Mouse (Mus musculus): ENCODE measurements around the gene 4930519P11Rik. TPM values are rescaled to one million over a fixed set of nuclear protein-coding genes. Genes with fewer than 3 reads are reported as not detected.

4930519P11Rik gene
- total and polyA plus RNA-seq, 3 experiments, result not detected

DNA sequence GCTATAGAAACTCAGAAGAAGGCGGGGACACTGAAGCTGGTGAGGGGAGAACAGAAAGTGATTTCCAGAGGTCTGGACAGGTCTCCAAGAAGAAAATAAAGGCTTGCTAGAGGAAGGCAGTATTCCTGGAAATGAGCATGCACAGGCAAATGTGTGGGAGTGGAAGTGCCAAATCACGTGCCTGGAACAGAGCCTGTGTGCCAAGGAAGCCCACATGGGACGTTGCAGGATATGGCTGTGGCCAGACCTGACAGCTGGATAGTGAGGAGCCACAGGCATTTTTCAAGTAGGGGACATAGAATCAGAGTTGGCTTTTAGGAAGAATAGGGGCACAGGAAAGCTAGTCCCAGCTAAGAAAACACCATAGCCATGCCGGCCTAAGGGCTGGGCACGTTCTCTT, 17.5 kb downstream of the 4930519P11Rik start:
- Histone ChIP-seq H3K4me2 (ENCODE audit: insufficient read depth, low read depth, poor library complexity, severe bottlenecking) (no peak overlapping the region), H3K4me1 (ENCODE audit: control insufficient read depth in 1 of 2, insufficient read depth in 2 of 2) (peaks cover 9 to 17% of the 10 kb centered on the region in 2 experiments), H3K27ac (ENCODE audit: insufficient read depth, low read depth) (no peak overlapping the region), H3K4me3 (replicated peaks in 1 of 3; ENCODE audit: low read depth in 2 of 3, low read length in 2 of 3, poor library complexity in 1 of 3) (no peak overlapping the region), H3K79me2 (replicated peaks; ENCODE audit: control insufficient read depth, extremely low read depth, insufficient read depth, poor library complexity, severe bottlenecking) (no peaks in the 10 kb centered on the region), H3K27me3 (replicated peaks) (no peaks in the 10 kb centered on the region), H3K9ac (ENCODE audit: insufficient read depth, low read depth) (no peak overlapping the region), H3K36me3 (replicated peaks in 1 of 2; ENCODE audit: control insufficient read depth in 1 of 2, insufficient read depth in 1 of 2, low read length in 1 of 2) (peaks cover 2 to 20% of the 10 kb centered on the region in 2 experiments), H3K9me3 (replicated peaks; ENCODE audit: low read length) (no peaks in the 10 kb centered on the region)
- TF ChIP-seq MEF2A (IDR thresholded peaks at IDR 0.05; ENCODE audit: borderline replicate concordance, low read depth, low read length) (no peak), RCOR1 (conservative IDR thresholded peaks at IDR 0.05; ENCODE audit: low read depth, low read length) (no peak), CTCF (conservative IDR thresholded peaks at IDR 0.05 in 1 of 2, IDR thresholded peaks at IDR 0.05 in 1 of 2; ENCODE audit: low read depth in 2 of 2, low read length in 2 of 2) (no peak), ZC3H11A (IDR thresholded peaks at IDR 0.05; ENCODE audit: low read depth, low read length) (no peak), NELFE (IDR thresholded peaks at IDR 0.05; ENCODE audit: low read depth, low read length) (no peak), POLR2AphosphoS2 (IDR thresholded peaks at IDR 0.05; ENCODE audit: low read depth, low read length) (no peak), ZMIZ1 (IDR thresholded peaks at IDR 0.05; ENCODE audit: low read depth, low read length) (no peak), RAD21 (IDR thresholded peaks at IDR 0.05; ENCODE audit: low read depth, low read length) (no peak), SIN3A (IDR thresholded peaks at IDR 0.05; ENCODE audit: low read length) (no peak), USF2 (conservative IDR thresholded peaks at IDR 0.05; ENCODE audit: low read depth, low read length) (no peak), GABPA (IDR thresholded peaks at IDR 0.05; ENCODE audit: insufficient replicate concordance, low read depth, low read length) (no peak), E2F4 (IDR thresholded peaks at IDR 0.05; ENCODE audit: insufficient replicate concordance, low read depth, low read length) (no peak)
- dilution Hi-C loops (cut with MboI; ENCODE audit: extremely low pct_ligation_motif_present, extremely low pct_unique_long_range_greater_than_20kb, low sequenced_read_pairs) (no loop called here), in situ Hi-C loops (cut with MboI; ENCODE audit: low pct_ligation_motif_present, low pct_unique_long_range_greater_than_20kb, low sequenced_read_pairs) (no loop called here)
- DNase-seq (ENCODE audit: extremely low read depth), result no peak

DNA sequence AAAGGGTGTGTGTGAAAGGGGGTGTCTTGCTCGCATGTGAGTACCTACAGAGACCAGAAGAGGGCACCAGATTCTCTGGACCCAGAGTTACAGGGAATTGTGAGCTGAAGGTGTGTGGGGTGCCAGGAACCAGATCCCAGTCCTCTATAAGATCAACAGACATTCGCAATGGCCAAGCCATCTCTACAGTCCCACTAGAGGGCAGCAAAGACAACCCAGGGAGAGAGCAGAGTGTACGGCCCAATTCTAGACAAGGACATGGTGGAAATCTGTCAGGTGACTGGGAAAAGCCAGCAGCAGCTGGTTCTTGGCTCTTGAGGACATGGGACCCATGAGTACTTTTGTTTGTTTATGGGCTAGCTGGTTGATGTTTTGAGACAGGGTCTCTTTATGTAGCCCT, 20.2 kb downstream of the 4930519P11Rik start:
- Histone ChIP-seq H3K27ac (ENCODE audit: insufficient read depth, low read depth) (no peak overlapping the region), H3K9me3 (replicated peaks; ENCODE audit: low read length) (no peaks in the 10 kb centered on the region), H3K4me3 (replicated peaks in 1 of 3; ENCODE audit: low read depth in 2 of 3, low read length in 2 of 3, poor library complexity in 1 of 3) (no peak overlapping the region), H3K36me3 (replicated peaks in 1 of 2; ENCODE audit: control insufficient read depth in 1 of 2, insufficient read depth in 1 of 2, low read length in 1 of 2) (peaks cover 2 to 18% of the 10 kb centered on the region in 2 experiments), H3K27me3 (replicated peaks) (no peaks in the 10 kb centered on the region), H3K9ac (ENCODE audit: insufficient read depth, low read depth) (no peak overlapping the region), H3K4me1 (ENCODE audit: control insufficient read depth in 1 of 2, insufficient read depth in 2 of 2) (peaks cover 8 to 14% of the 10 kb centered on the region in 2 experiments), H3K4me2 (ENCODE audit: insufficient read depth, low read depth, poor library complexity, severe bottlenecking) (no peak overlapping the region), H3K79me2 (replicated peaks; ENCODE audit: control insufficient read depth, extremely low read depth, insufficient read depth, poor library complexity, severe bottlenecking) (no peaks in the 10 kb centered on the region)
- in situ Hi-C loops (cut with MboI; ENCODE audit: low pct_ligation_motif_present, low pct_unique_long_range_greater_than_20kb, low sequenced_read_pairs) (no loop called here), dilution Hi-C loops (cut with MboI; ENCODE audit: extremely low pct_ligation_motif_present, extremely low pct_unique_long_range_greater_than_20kb, low sequenced_read_pairs) (no loop called here)
- TF ChIP-seq IRF4 (IDR thresholded peaks at IDR 0.05; ENCODE audit: low read depth, low read length) (0 out of 2 replicates have a peak, but pooled peaks have one; percentile 6), CTCF (conservative IDR thresholded peaks at IDR 0.05 in 1 of 2, IDR thresholded peaks at IDR 0.05 in 1 of 2; ENCODE audit: low read depth in 2 of 2, low read length in 2 of 2) (peak; percentile 41 to 76), RAD21 (IDR thresholded peaks at IDR 0.05; ENCODE audit: low read depth, low read length) (peak; percentile 59), SMC3 (IDR thresholded peaks at IDR 0.05; ENCODE audit: low read depth, low read length) (peak; percentile 58), KAT2A (IDR thresholded peaks at IDR 0.05; ENCODE audit: insufficient replicate concordance, low read length) (no peak), BHLHE40 (IDR thresholded peaks at IDR 0.05; ENCODE audit: low read depth, low read length) (no peak)
- peak; percentile 58 for DNase-seq (ENCODE audit: extremely low read depth)
